Mouse (Mus musculus): Measurements from ENCODE around the gene Npb. TPM values are rescaled to one million over a fixed set of nuclear protein-coding genes. Genes with fewer than 3 reads are reported as not detected.
"Not testable (repeated sequence)": the region's sequence is repeated elsewhere in the genome, so short reads cannot be mapped to it uniquely, and the experiment has no call there.

The Npb gene
- 1.1 and 1.2 TPM in 2 replicates for polyA plus RNA-seq (2012; rRNA removed)

- DNase-seq (ENCODE audit: low read depth): no peak
These were observed at the start of gene Npb for GRCm38 (mm10) chr11:120608241-120609034. Gene Npb (plus strand): TSS chr11:120608477.

- DNase-seq (ENCODE audit: low read depth): not testable (repeated sequence)
These were observed 49.4 kb upstream of the Npb start for GRCm38 (mm10) chr11:120558843-120559242.

- no peak for DNase-seq (ENCODE audit: low read depth)
These were observed 47.1 kb upstream of the Npb start for GRCm38 (mm10) chr11:120560952-120561728.

- DNase-seq (ENCODE audit: low read depth): no peak
These were observed 45.3 kb upstream of the Npb start for GRCm38 (mm10) chr11:120562949-120563348.

- DNase-seq (ENCODE audit: low read depth): no peak
These were observed 43.2 kb upstream of the Npb start for GRCm38 (mm10) chr11:120565114-120565513.

- DNase-seq (ENCODE audit: low read depth): no peak
These were observed 40.0 kb upstream of the Npb start for GRCm38 (mm10) chr11:120568324-120568723.

- peak; percentile 75 for DNase-seq (ENCODE audit: low read depth)
These were observed 37.2 kb upstream of the Npb start for GRCm38 (mm10) chr11:120571122-120571521.

GRCm38 (mm10) chr11:120571754-120572416 is 36.4 kb upstream of the Npb start:
- DNase-seq (ENCODE audit: low read depth): no peak

GRCm38 (mm10) chr11:120572417-120572751 is 35.9 kb upstream of the Npb start:
- no peak for DNase-seq (ENCODE audit: low read depth)

- peak; percentile 93 for DNase-seq (ENCODE audit: low read depth)
These were observed 35.3 kb upstream of the Npb start, which contains the start of gene P4hb for GRCm38 (mm10) chr11:120572752-120573584. Gene P4hb (minus strand): TSS chr11:120573253.

- no peak for DNase-seq (ENCODE audit: low read depth)
These were observed 34.5 kb upstream of the Npb start for GRCm38 (mm10) chr11:120573585-120574277.

- no peak for DNase-seq (ENCODE audit: low read depth)
These were observed 34.0 kb upstream of the Npb start for GRCm38 (mm10) chr11:120574278-120574600.

GRCm38 (mm10) chr11:120575046-120575445 is 33.2 kb upstream of the Npb start:
- no peak for DNase-seq (ENCODE audit: low read depth)

GRCm38 (mm10) chr11:120575940-120576339 is 32.3 kb upstream of the Npb start:
- no peak for DNase-seq (ENCODE audit: low read depth)

GRCm38 (mm10) chr11:120576365-120576981 is 31.8 kb upstream of the Npb start:
- no peak for DNase-seq (ENCODE audit: low read depth)

GRCm38 (mm10) chr11:120577211-120578023 is 30.9 kb upstream of the Npb start:
- no peak for DNase-seq (ENCODE audit: low read depth)

GRCm38 (mm10) chr11:120578024-120578693 is 30.1 kb upstream of the Npb start:
- DNase-seq (ENCODE audit: low read depth): no peak

GRCm38 (mm10) chr11:120578694-120579243 is 29.5 kb upstream of the Npb start:
- no peak for DNase-seq (ENCODE audit: low read depth)

Measured in gonadal fat pad, adult 2 months (tissue).